Mouse (Mus musculus) stomach, postnatal 0 days (tissue): ENCODE results near the gene Ints14. TPM values are rescaled to one million over a fixed set of nuclear protein-coding genes. Genes with fewer than 3 reads are reported as not detected.
"Not testable (repeated sequence)": the region's sequence is repeated elsewhere in the genome, so short reads cannot be mapped to it uniquely, and the experiment has no call there.

Experiments used
- ATAC-seq: fragments of 200-750 bp; cut with Nextera tagmentation; 2 replicates; pipeline ENCODE4 v1.8.0; 2017; ENCODE audit not compliant: low FRiP score, low TSS enrichment
- DNase-seq: peaks from one replicate; pipeline ENCODE4 v3.0.0-alpha.2; 2016; ENCODE audit warnings: low spot score
- H3K27ac ChIP-seq: fragments of 300-500 bp; sonication (generic); replicated peaks from 2 replicates; pipeline ENCODE4 v1.5.1; 2014; ENCODE audit warnings: mild to moderate bottlenecking, control low read depth
- H3K27me3 ChIP-seq: fragments of 300-500 bp; sonication (generic); 2 replicates; pipeline ENCODE4 v1.6.1; 2014; ENCODE audit warnings: low read length; ENCODE audit not compliant: control insufficient read depth, insufficient read depth
- H3K36me3 ChIP-seq: fragments of 300-500 bp; sonication (generic); 2 replicates; pipeline ENCODE4 v1.6.1; 2014; ENCODE audit warnings: low read length, mixed read lengths; ENCODE audit not compliant: control insufficient read depth, insufficient read depth
- H3K4me1 ChIP-seq: fragments of 300-500 bp; sonication (generic); replicated peaks from 2 replicates; pipeline ENCODE4 v1.6.1; 2014; ENCODE audit warnings: antibody characterized with exemption; ENCODE audit not compliant: control insufficient read depth, insufficient read depth
- H3K4me2 ChIP-seq: fragments of 300-500 bp; sonication (generic); replicated peaks from 2 replicates; pipeline ENCODE4 v1.6.1; 2014; ENCODE audit warnings: low read depth, mild to moderate bottlenecking, control low read depth, moderate library complexity
- H3K4me3 ChIP-seq: fragments of 300-500 bp; sonication (generic); 2 replicates; pipeline ENCODE4 v1.5.1; 2014; ENCODE audit warnings: low read depth, low read length, control low read depth
- H3K9ac ChIP-seq: fragments of 300-500 bp; sonication (generic); 2 replicates; pipeline ENCODE4 v1.6.1; 2014; ENCODE audit warnings: mild to moderate bottlenecking, low read length, control low read depth, mixed read lengths
- H3K9me3 ChIP-seq: fragments of 300-500 bp; sonication (generic); 2 replicates; pipeline ENCODE4 v1.6.1; 2016; ENCODE audit warnings: low read length; ENCODE audit not compliant: control insufficient read depth
- CTCF ChIP-seq: IDR thresholded peaks from 2 replicates; pipeline ENCODE4 v1.5.1; 2016; ENCODE audit warnings: antibody characterized with exemption, low read depth, mild to moderate bottlenecking, moderate library complexity
- EP300 ChIP-seq: optimal IDR thresholded peaks from 2 replicates; pipeline ENCODE3; 2016; ENCODE audit warnings: antibody characterized with exemption
- WGBS: fragments of 180-500 bp; shearing (Covaris S2); extraction: QIAGEN DNeasy Blood & Tissue Kit; methylation state at CpG from one replicate; pipeline ENCODE4 v1.1.7; 2014; 5-methylcytosine and 5-hydroxymethylcytosine counted together
- polyA plus RNA-seq: library from polyadenylated mRNA; unstranded; fragments of >200 nt; fragmentation: Nextera tagmentation; extraction: Ambion mirVana; gene quantifications from 2 replicates; pipeline ENCODE4 v1.2.1, GENCODE M21; 2015

Ints14 gene
- polyA plus RNA-seq, 1 experiment from 2014 or later: 25.8 TPM

GRCm38 (mm10) chr9:64987651-64988050 is 26.9 kb downstream of the Ints14 start:
- Histone ChIP-seq H3K27me3 (no peaks in the 10 kb centered on the region), H3K36me3 (peaks cover 24% of the 10 kb centered on the region; the same call in 1 of the 2 replicates), H3K9ac (no peak overlapping the region), H3K4me1 (no peaks in the 10 kb centered on the region), H3K27ac (no peak overlapping the region), H3K4me2 (no peak overlapping the region), H3K4me3 (no peak overlapping the region), H3K9me3 (no peaks in the 10 kb centered on the region)
- WGBS: 86% methylated on average over 2 of the region's 2 CpGs
- DNase-seq (no peak), ATAC-seq (no peak)
- no peak for TF ChIP-seq CTCF
- TF ChIP-seq EP300: no peak

DNA sequence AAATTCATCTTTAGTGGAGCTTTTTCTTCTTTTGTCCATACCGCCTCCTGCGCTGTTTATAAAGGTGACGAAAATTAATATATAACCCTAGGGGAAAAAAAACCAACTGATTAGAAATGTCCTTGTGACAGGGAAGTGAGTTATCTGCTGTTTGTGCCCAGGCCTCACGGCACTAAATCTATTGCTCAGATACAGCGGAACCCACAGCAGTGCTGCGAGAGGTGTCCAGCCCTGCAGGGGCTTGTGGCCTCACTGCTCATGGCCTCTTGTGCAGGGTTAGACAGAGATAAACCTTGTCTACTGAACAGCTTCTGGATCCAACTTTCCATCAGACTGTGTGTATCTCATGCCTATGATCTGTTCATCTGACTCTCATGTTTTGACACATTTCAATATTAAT is 27.7 kb downstream of the Ints14 start:
- no peak overlapping the region for H3K4me3 ChIP-seq
- ATAC-seq: no peak
- 68% methylated on average over 6 of the region's 6 CpGs for WGBS
- H3K4me1 ChIP-seq: no peaks in the 10 kb centered on the region
- no peaks in the 10 kb centered on the region for H3K9me3 ChIP-seq
- DNase-seq: no peak
- H3K4me2 ChIP-seq: no peak overlapping the region
- no peak overlapping the region for H3K27ac ChIP-seq
- H3K27me3 ChIP-seq: no peaks in the 10 kb centered on the region
- H3K9ac ChIP-seq: no peak overlapping the region
- TF ChIP-seq CTCF: no peak
- TF ChIP-seq EP300: no peak
- H3K36me3 ChIP-seq: peaks cover 21% of the 10 kb centered on the region; the same call in 1 of the 2 replicates

DNA sequence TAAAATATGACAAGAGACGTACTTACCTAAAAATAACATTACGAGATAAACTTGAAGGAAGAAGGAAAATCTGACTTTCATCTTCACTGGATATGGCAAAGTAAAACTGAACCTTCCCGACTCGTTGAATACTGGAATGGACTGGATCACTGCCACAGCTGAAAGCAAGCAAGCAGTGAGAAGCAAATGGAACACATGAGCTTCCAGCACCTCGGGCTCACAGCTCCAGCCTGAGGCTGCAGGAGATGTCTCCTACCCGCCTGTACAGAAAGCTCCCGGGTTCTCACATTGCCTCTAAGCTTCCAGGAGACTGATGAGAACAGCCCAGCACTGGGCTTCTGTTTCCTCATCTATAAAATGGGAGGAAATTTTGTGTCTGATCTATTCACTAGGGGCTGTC is 29.6 kb downstream of the Ints14 start:
- Histone ChIP-seq H3K27ac (no peak overlapping the region), H3K36me3 (peaks cover 19% of the 10 kb centered on the region; the same call in 1 of the 2 replicates), H3K9ac (no peak overlapping the region), H3K4me2 (no peak overlapping the region), H3K4me3 (no peak overlapping the region), H3K27me3 (no peaks in the 10 kb centered on the region), H3K4me1 (no peaks in the 10 kb centered on the region), H3K9me3 (no peaks in the 10 kb centered on the region)
- DNase-seq (no peak), ATAC-seq (no peak)
- WGBS: 88% methylated on average over 7 of the region's 7 CpGs
- no peak for TF ChIP-seq CTCF
- TF ChIP-seq EP300: no peak

DNA sequence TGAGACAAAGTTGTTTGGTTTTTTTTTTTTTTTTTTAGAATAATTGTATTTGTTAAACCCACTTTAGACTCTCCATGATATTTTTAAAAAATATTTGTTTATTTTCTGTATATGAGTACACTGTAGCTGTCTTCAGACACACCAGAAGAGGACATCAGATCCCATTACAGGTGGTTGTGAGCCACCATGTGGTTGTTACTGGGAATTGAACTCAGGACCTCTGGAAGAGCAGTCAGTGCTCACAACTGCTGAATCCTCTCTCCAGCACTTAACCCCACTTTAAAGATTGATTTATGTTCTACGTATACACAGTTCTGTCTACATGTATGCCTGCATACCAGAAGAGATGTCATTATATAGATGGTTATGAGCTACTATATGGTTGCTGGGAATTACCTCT is 34.8 kb downstream of the Ints14 start:
- not testable (repeated sequence) for H3K4me2 ChIP-seq, H3K9ac ChIP-seq, H3K9me3 ChIP-seq, H3K4me1 ChIP-seq, H3K27me3 ChIP-seq, ATAC-seq, H3K27ac ChIP-seq, DNase-seq, H3K4me3 ChIP-seq
- H3K36me3 ChIP-seq: peaks cover 15% of the 10 kb centered on the region; the same call in 1 of the 2 replicates
- 89% methylated on average over 1 of the region's 1 CpGs for WGBS
- TF ChIP-seq CTCF: peak; percentile 38

- TF ChIP-seq CTCF (no peak), EP300 (no peak)
- Histone ChIP-seq H3K9ac (no peak overlapping the region), H3K27me3 (no peaks in the 10 kb centered on the region), H3K4me2 (no peak overlapping the region), H3K4me1 (no peaks in the 10 kb centered on the region), H3K4me3 (no peak overlapping the region), H3K27ac (no peak overlapping the region), H3K36me3 (peaks cover 15% of the 10 kb centered on the region), H3K9me3 (no peaks in the 10 kb centered on the region)
- WGBS: 64% methylated on average over 4 of the region's 4 CpGs
- DNase-seq (no peak), ATAC-seq (no peak)
These were observed 40.8 kb downstream of the Ints14 start for GRCm38 (mm10) chr9:65001481-65001880.

DNA sequence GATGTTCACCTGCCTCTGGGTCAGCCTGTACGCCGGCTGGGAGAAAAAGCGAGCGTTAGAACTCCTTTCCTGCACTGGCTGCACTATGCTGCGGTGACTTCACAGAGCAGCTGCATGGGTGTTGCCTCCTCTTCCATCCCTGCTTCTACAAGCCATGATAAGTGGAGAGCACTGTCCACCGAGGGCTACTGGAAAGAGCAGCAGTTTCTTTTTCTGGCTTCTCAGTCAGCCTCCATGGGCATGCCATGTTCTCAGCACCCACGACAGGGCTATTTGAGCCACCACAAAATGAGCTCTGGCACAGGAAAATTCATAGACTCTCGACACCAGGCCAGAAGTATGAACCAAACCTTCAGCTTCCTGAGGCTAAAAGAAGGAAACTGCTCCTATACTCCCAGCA is 45.0 kb downstream of the Ints14 start:
- Histone ChIP-seq H3K4me2 (no peak overlapping the region), H3K27me3 (no peaks in the 10 kb centered on the region), H3K36me3 (peaks cover 7% of the 10 kb centered on the region), H3K27ac (no peak overlapping the region), H3K4me3 (no peak overlapping the region), H3K9ac (no peak overlapping the region), H3K9me3 (no peaks in the 10 kb centered on the region), H3K4me1 (no peaks in the 10 kb centered on the region)
- 90% methylated on average over 8 of the region's 8 CpGs for WGBS
- TF ChIP-seq EP300 (no peak), CTCF (no peak)
- no peak for DNase-seq
- no peak for ATAC-seq
